Mouse (Mus musculus) retina, postnatal 7 days (tissue): Measurements from ENCODE around the gene Fam162a.
"Not testable (repeated sequence)": the region's sequence is repeated elsewhere in the genome, so short reads cannot be mapped to it uniquely, and the experiment has no call there.

Experiments
- DNase-seq: peaks from one replicate; pipeline ENCODE4 v3.0.0-alpha.2; 2012; ENCODE audit warnings: low read depth, low spot score

Gene Fam162a

GRCm38 (mm10) chr16:36062534-36062933, 8.9 kb downstream of the Fam162a start:
- DNase-seq, result not testable (repeated sequence)

- DNase-seq, result no peak
Measured at GRCm38 (mm10) chr16:36057933-36058475, 13.4 kb downstream of the Fam162a start.

- no peak for DNase-seq
Measured at GRCm38 (mm10) chr16:36056416-36056815, 15.0 kb downstream of the Fam162a start.

- no peak for DNase-seq
Measured at GRCm38 (mm10) chr16:36054920-36055319, 16.5 kb downstream of the Fam162a start.

- DNase-seq, result no peak
Measured at GRCm38 (mm10) chr16:36053524-36054275, 17.7 kb downstream of the Fam162a start.

- DNase-seq, result no peak
Measured at GRCm38 (mm10) chr16:36051491-36051890, 19.9 kb downstream of the Fam162a start.

- DNase-seq, result no peak
Measured at GRCm38 (mm10) chr16:36047538-36047937, 23.9 kb downstream of the Fam162a start.

- no peak for DNase-seq
Measured at GRCm38 (mm10) chr16:36043964-36044363, 27.4 kb downstream of the Fam162a start.

GRCm38 (mm10) chr16:36043073-36043472, 28.3 kb downstream of the Fam162a start:
- no peak for DNase-seq

- DNase-seq, result no peak
Measured at GRCm38 (mm10) chr16:36041625-36042020, 29.8 kb downstream of the Fam162a start.

GRCm38 (mm10) chr16:36040640-36041624, 30.5 kb downstream of the Fam162a start, which contains the start of gene Wdr5b:
Wdr5b (plus strand) TSS chr16:36041190.
- peak; percentile 85 for DNase-seq

- not testable (repeated sequence) for DNase-seq
Measured at GRCm38 (mm10) chr16:36028120-36028519, 43.3 kb downstream of the Fam162a start.

GRCm38 (mm10) chr16:36016335-36016734, 55.1 kb downstream of the Fam162a start:
- DNase-seq, result no peak

- DNase-seq, result no peak
Measured at GRCm38 (mm10) chr16:36008396-36008795, 63.0 kb downstream of the Fam162a start.

GRCm38 (mm10) chr16:35998852-35999251, 72.5 kb downstream of the Fam162a start:
- DNase-seq, result not testable (repeated sequence)
